Mouse (Mus musculus) thymus, postnatal 14 days (tissue): ENCODE data around the gene Cyct.

Source experiments
- DNase-seq: peaks from one replicate; pipeline ENCODE4 v3.0.0; 2021

The Cyct gene

DNA sequence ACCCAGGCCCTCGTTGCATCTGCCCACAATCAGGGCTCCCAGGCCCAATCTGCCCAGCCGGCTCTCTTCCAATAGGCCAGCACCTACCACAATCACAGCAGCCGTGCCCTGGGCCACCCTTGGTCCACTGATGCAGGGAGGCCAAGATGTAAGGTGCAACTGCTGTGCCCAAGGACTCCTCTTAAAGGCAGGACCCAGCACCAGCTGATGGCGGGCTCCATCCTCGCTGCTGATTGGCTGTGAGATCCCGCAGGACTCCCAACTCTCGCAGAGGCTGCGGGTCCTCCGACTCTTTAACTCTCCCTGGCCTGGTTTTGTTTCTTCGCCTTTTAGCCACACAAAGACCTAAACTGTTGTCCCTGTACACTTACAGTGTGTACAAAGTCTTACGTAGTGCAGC, at the start of gene Cyct:
Gene Cyct (minus strand): TSS at position 225 of the 400 bp plus-strand sequence.
- DNase-seq: no peak

DNA sequence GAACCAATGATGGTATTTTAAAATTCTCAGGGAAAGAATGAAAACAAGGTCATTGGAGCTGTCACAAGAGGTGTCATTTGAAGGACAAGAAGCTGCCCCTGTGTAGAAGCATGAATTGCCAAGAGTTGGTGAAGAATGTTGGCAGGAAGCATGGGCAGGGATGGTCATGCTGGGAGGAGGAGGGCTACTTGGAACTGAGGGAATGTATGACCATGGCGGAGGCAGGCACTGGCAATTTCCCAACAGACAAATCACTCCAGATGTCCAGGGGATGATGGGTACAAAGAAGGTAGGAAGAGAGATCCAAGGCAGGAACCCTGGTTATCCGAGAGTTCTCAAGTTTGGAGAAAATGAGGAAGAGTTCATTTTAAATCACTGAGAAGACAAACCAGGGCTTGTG, 49.7 kb upstream of the Cyct start:
- no peak for DNase-seq

DNA sequence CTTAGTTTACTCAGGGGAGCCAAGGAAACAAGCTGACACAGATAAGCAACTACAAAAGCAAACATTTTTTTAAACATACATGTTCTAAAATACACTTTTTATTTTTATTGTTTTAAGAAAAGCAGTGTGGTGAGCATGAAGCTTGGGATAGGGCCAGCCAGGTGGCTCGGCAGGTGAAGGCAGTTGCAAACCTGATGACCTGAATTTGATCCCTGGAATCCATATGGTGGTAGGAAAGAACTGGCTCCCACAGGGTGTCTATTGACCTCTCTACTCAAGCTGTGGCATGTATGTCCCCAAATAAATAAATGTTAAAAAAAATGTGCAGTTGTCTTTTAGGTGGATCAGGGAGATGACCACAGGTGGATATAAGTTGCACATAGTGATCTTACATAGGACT, 49.3 kb upstream of the Cyct start:
- no peak for DNase-seq

DNA sequence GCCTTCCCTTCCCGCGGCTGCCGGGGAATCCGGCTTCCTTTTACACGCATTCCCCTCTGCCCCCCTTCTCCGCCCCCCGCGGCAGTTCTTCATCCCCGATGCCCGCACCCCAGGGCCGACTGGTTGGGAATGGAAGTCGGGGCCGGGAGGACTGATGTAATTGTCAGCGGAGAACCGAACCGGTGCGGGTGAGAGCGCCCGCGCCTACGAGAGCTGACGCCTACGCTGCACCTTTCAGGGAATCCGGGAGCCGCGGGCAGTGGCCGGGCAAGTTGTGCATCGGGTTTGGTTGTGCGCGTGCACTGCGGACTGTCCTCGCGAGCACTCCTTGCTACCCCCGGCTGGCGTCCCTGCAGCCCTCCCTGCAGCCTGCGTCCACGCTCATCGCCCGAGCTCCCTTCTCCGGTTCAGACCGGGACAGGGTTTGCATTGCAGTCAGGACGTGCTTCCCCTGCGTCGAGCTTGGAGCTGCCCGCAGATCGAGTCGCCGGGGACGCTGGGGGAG, 46.7 kb upstream of the Cyct start:
- DNase-seq: peak; percentile 6

DNA sequence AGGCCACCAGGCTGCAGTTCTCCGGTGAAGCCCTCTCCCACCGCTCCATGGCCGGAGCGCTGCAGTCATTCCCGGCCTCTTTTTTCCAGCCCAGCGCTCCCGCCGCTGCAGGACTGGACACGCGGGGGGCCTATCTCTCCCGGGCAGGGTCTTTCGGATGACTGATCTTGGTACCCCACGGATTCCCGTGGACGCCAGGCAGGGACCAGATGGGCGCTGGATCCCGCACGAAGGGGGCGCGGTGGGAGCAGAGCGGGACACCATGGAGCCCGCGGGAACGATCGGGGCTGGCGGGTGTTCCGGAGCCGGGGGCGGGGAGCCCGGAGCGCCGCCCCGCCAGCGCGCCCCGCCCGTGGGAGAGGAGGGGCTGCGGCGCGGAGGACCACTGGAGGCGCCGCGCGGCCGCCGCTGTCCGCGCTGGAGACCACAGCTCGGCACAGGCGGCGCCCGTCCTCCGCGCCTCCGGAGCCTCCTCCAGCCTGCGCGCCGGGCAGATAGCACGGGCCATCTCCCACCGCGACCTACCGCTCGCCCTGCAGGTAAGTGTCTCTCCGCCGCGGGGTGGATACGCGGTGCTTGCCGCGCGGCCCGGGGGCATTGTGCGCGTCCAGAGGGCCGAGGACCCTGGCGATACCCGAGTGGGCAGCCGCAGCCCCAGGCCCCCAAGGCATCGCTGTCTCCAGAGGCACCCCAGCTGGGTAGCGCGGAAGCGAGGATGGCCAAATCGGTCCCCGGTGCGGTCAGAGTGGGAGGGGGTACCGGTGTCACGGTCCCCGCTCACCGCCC, 46.1 kb upstream of the Cyct start, which contains the start of gene Osbpl6:
Gene Osbpl6 (plus strand): TSS at position 358 of the 786 bp plus-strand sequence.
- DNase-seq: peak; percentile 17

DNA sequence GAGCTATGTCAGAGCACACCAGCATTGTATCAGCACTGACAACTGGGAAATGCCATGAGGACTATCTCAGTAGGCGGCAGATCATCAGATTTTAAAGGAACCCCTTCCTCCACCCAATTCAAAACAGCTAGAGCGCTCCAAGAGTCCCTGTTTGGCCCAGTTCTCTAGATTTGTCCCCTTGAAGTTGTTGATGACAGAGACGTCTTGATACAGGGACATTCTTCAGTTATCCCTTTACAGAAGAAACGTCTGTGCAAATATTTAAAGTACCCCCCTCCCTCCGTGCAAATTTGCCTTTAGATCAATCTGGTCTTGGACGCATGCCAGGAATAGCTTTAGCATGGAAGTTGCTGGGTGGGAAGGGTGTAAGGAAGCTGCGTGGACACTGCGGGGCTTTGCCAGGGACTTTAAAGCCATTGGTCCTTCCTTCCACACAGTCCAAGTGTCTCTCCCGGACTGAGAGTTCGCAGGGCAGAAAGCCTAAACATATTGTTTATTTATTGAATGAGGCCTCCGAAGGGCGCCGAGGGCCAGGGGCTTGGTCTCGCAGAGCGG, 45.4 kb upstream of the Cyct start:
- no peak for DNase-seq

DNA sequence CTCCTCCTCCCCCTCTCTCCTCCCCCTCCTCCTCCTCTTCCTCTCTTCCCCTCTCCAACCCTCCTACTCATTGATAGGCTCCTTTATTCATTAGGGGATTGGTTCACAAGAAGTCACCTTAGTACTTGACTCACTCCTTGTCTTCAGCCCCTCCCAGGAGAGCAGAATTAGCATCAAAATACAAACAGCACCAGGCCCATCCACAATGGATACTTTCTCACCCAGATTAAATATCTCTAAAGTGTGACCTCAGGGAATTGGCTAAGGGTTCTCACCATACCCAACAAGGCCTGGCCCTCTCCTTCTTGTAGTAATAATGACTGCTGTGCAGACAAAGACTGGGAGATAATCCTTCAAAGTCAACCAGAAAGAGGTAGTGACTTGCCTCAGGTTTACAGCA, 39.9 kb upstream of the Cyct start:
- DNase-seq: no peak

DNA sequence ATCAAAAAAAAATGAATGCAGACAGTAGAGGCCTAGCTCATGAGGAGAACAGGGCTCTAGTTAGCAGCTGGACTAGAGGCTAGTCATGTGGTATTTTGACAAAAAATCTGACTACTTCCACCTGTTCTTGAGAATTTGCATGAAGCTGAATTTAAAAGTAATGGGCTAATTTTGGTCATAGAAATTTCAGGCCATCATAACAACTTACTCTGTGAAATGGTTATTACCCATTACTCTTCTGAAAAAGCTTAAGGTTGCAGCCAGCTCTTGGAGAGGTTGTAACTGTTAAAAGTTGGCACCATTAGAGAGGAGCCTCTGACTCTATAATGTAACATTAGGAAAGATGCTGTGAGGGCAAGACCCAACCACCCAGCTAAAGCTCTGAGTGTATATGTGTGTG, 26.3 kb upstream of the Cyct start:
- no peak for DNase-seq

DNA sequence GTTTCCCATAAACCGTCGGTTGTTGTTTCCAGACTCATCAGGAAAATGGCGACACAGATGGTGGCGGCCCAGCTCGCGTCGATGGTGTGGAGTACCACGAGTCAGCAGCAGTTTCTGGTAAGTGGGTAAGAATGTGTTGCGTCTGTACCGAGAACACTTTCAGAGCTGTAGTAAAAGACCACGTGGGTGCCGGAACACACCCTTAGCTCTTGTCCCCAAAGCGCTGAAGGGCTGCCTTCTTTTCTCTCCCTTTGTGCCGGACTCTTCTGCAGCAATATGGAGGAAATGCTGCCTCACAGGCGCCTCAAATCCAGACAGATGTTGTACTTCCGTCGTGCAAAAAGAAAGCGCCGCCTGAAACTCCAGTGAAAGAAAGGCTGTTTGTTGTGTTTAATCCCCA, 18.4 kb upstream of the Cyct start:
- no peak for DNase-seq

DNA sequence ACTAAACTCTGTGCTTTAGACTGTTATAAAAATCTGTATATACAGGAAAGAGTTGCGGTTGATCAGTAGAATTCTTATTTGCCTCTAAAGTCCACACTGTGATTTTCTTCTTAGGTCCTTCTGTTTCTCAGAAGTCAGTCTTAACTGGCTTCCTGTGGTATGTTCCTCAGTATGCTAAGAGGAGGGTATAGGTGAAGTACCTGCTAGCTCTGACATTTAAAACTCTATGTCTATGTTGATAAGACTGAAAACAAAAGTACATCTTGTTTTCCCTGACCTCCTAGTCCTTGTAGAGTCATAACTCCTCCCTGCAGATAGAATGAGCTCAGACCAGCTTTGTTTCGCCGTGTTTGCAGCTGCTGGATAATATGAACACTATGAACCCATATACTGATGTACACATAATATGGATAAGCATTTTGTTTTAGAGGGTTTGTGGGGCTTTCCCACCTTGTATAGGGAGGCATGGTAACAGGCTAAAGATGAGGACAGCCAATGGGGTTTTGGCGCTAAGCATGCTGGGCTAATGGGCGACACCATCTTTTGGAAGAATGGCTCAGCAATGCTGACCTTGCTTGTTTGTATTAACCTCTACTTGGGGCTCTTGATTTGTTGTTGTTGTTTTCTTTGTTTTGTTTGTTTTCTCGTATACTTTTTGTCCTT, 14.4 kb upstream of the Cyct start:
- DNase-seq: no peak

DNA sequence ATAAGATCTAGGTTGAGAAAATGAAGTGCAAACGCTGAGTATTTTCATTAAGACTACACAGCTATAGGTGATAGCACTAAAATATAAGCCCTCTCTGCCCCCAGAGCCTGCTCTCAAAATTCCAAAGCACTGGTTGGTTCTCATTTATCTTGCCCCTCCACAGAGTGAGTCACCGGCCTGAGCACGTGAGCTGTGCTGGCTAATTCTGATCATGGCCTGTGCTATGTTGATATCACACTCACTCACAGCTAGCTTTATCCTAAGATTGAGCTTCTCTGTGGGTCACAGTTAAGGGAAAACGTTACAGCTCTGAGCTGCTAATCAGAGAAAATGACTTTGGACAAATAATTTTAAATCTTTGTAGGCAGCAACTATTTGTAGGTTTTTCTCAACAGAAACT, 12.0 kb upstream of the Cyct start:
- DNase-seq: no peak

DNA sequence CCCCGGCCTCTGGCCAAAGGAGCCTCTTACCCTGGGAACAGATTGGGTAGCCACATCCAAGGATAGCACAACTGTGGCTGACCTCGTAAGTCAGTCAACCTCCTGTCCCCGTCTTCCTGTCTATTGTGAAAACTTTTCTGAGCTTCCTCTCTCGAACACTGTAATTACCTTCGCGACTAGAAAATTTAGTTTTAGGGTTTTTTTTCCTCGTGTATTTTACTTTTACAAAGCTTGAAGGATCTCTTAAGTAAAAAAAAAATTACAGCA, 10.3 kb upstream of the Cyct start:
- DNase-seq: no peak

DNA sequence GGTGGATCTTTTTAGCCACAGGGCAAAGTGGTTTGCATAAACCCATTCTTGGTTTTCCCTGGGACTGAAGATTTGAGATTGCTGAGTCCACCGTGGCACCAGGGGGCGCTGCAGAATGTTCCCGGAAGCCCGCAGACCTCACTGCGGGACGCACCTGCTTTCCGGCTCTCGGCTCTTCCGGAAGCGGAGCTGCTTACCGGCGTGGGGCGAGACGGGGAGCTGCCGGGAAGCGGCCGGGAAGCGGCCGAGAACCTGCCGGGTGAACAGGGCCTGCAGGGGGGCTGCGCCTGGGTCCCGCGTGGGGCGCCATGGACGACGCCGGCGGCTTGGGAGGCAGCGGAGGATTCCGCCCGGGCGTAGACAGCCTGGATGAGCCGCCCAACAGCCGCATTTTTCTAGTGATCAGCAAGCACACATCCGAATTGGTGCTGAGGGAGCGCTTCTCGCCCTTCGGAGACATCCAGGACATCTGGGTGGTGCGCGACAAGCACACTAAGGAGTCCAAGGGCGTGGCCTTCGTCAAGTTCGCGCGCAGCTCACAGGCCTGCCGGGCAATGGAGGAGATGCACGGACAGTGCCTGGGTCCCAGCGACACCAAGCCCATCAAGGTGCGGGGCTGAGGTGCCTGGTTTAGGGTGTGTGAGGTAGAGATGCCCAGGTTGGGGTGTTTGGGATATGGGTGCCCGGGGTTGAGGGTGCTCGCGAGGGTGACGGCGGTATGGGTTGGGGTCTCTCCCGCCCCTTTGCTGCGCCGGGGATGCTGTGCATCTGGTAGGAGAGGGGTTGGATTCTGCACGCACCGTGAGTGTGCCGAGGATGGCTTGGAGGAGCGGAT, 9.8 kb upstream of the Cyct start, which contains the start of gene Rbm45:
Gene Rbm45 (plus strand): TSS at position 164 of the 835 bp plus-strand sequence.
- peak; percentile 92 for DNase-seq

DNA sequence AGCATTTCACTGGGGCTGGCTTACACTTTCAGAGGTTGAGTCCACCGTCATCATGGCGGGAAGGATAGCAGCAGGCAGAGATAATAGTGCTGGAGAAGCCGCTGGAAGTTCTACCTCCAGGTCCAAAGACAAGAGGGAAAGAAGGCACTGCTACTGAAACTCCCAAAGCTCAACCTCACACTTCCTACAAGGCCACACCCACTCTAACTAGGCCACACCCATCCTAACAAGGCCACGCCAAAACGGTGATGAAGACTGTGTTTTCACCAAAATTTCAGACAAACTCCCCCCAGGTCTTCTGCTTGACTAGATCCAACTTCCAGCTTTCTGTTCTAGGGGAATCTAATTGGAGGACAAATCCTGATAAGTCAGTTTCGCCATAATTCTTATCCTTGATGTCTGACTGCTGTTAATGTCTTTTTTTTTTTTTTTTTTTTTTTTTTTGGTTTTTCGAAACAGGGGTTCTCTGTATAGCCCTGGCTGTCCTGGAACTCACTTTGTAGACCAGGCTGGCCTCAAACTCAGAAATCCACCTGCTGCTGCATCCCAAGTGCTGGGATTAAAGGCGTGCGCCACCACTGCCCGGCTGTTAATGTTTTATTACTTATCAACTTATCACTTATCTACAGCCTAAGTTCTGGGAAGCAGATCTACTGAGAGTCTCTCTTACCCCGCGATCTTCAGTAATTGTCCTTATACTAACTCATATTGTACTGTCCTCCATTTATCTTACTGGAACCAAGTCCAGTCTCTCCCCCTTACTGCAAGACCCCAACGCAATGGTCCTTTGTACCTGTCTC, 8.8 kb upstream of the Cyct start:
- no peak for DNase-seq

DNA sequence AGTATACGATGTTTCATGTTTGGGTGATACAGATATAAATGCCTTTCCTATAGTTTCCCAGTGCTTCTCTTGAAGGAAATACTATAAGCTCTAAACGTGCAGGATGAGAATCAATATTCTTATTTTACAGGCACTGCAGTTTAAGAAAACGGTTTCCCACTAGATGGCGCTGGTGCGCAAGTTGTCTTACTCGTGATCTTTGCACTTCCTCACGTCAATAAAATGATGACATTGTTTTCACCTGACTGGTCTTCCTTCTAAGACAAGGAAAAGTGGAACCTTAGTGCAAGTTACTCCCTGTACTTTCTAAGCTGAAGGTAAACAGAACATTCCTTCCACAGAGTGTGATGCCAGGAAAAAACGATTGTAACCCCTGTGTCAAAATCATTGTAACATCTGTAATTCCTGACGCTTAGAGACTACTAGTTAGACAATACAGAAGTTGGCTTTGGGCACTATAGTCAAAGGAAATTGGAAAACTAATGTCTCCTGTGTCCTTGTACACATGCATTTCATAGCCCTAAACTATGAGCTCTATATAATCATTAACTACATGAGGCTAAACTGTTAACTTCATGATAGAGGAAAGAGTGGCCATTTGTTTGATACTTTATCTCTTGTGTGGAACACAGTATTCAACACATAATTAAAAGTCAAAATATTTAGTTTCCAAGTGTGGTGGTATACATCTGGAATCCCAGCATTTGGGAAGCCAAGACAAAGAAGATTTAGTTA, 7.1 kb upstream of the Cyct start:
- DNase-seq: peak; percentile 83

DNA sequence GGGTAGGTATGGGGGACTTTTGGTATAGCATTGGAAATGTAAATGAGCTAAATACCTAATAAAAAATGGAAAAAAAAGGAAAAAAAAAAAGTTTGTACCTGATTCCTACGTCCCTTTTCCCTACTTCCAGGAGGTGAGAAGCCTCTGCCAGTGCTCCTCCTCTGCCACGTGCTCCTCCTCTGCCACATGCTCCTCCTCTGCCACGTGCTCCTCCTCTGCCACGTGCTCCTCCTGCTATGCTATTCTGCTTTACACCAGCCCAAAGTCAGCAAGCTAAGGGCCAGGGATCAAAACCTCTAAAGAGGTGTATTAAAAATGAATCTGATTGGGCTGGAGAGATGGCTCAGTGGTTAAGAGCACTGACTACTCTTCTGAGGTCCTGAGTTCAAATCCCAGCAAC, 5.6 kb upstream of the Cyct start:
- no peak for DNase-seq

DNA sequence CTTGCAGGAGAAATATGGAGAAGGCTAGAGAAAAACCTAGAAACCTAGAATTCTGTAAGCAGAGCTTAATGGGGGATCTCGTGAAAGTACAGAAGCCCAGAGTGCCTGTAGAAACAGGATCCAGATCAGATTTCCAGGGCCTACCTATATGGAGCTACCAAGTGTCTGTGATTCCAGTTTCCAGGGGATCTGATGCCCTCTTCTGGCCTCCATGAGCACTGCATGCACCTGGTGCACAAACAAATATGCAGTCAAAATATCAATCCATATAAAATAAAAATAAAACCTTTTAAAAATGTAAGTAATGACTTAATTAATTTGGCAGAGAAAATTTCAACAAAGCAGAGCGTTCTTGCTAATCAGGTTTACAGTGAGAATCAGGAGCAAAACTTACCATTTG, 1.9 kb upstream of the Cyct start:
- no peak for DNase-seq

DNA sequence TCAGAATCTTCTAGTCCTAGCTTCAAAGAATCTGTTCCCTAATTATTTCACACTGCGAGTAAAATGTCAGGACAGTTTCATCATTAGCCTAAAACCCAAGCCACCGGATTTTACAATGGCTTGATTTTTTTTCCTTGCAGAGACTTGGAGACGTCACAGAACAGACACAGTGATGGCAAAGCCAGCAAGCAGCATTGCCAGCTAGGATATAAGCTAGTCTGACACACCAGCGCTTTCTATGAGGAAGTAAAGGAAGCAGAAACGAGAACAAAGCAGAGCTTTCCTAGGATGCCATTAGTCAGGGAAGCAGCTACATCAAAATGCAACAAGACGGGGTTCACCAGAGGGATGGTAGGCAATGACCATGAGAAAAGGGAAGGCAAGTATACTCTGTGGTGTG, 12.4 kb downstream of the Cyct start:
- no peak for DNase-seq

DNA sequence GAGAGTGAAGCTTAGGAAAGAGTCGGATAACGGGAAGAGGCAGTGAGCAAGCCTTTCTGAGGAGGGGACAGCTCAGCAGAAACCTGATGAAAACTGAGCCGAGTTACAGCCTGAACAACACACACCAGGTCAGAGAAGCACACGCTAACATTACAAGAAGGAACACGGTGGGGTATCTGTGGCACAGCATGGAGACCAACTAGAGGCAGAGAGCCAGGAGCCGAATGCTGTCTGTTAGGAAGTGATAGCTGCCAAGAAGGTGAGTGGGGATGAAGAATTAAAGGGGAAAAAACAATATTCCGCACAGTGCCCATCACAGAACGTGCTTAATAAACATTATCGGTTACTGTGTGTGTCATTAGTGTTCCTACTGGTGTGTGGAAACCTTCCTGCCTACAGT, 18.1 kb downstream of the Cyct start:
- DNase-seq: no peak

DNA sequence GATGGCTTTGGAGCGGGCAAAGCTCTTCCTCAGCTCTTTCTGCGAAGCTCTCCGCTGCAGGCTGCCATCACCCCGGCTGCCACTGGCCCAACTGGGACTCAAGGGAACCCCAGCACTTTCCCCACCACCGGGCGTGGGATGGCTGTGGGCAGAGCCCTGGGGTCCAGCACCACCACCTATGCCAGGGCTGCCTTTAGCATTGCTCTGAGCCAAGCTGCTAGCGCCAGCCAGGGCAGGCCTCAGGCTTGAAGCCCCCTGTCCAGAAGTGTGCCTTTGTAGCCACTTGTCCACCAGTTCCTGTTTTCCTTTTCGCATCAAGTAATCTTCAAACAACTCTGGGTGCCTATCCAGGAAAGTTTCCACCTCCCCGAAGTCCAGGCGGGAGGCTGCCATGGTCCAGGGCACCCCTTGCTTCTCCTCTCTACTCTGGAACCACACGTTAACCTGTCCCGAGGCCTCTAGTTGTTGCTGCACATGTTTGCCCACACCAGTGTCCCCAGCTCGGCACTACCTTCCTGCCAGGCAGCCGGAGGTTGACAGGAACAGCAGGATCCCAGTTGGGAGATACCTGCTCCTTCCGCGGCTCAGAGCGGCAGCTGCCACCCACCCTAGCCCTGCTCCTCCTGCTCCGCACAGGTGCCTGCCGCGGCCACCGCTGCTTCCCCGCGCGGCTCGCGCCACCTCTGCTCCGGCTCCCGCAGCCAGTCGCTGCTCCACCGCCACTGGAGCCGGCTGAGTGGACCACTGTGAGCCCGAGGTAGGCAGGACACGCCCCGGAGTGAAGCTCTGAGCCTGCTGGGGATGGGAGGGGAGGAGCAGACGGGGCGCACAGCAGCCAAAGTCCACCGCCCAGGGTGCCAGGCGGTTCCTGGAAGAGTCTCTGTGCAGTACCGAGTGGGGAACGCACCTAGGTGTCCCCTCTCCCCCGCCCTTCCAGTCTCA, 21.8 kb downstream of the Cyct start, which contains the start of gene Pde11a:
Gene Pde11a (minus strand): TSS at position 560 of the 942 bp plus-strand sequence.
- no peak for DNase-seq
